In the genomic region with DNA sequence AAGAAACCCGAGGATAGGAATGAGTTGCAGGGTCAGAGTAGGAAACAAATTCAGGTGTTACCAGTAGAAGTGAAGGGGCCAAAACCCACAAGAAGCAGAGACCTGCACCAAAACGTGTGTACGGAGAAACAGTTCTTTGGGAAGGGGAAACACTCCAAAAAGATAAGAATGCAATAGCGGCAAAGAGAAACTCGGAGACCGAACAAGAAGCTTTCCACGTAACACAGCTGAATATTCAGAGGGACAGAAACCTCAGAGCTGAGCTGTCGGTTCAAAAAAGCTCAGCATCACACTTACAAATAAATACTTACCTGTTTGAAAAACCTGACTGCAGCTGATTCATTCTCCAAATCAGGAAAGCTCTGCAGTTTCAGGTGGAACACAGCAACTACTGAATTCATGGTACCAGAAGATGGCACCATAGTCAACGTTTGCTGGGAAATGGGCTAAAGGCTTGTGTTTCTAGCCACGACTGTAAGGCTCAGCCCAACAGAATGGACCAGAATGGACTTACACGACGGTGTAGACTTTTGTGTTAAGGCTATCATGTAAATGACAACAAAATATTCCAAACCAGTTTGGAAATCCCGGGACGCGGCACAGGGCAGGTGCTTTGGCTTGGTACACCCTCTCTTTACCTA, we compare ENCODE assay signal across 10 mouse cellular contexts.
DNase-seq lines count a peak whose midpoint lies in the region; ATAC-seq lines count a peak whose summit lies in the region.
"Had no signal": no experiment of that assay in that cellular context is flagged by ENCODE, and none has a peak within 500 bp of the region (broad histone marks: within the 10 kb centered on the region; RNA-seq: fewer than 3 reads in every experiment).

No protein-coding gene starts in this region.

- H3K36me3 ChIP-seq in midbrain, embryonic 11.5 days (ENCODE audit: control insufficient read depth, insufficient read depth, low read length) = no peaks in the 10 kb centered on the region
- H3K36me3 ChIP-seq in midbrain, embryonic 10.5 days = no peaks in the 10 kb centered on the region
- H3K36me3 ChIP-seq: embryonic facial prominence, embryonic 12.5 days; limb, embryonic 13.5 days had no signal

- no peak for ATAC-seq in midbrain, embryonic 11.5 days (ENCODE audit: low FRiP score)

- peaks cover 14% of the 10 kb centered on the region; the same call in 1 of the 2 replicates for H3K4me1 ChIP-seq in midbrain, embryonic 11.5 days (ENCODE audit: control insufficient read depth, insufficient read depth, low read length)
- peaks cover 31% of the 10 kb centered on the region for H3K4me1 ChIP-seq in midbrain, embryonic 10.5 days
- H3K4me1 ChIP-seq: limb, embryonic 13.5 days had no signal

- H3K27ac ChIP-seq in midbrain, embryonic 11.5 days (ENCODE audit: low read depth, low read length) = no peak overlapping the region
- H3K27ac ChIP-seq in midbrain, embryonic 10.5 days (replicated peaks) = no peak overlapping the region
- H3K27ac ChIP-seq: embryonic facial prominence, embryonic 12.5 days; limb, embryonic 13.5 days had no signal

- 55% methylated on average over 15 of the region's 15 CpGs for WGBS in midbrain, embryonic 11.5 days
- 57% methylated on average over 15 of the region's 15 CpGs for WGBS in midbrain, embryonic 10.5 days

- H3K4me2 ChIP-seq in midbrain, embryonic 11.5 days = no peak overlapping the region
- H3K4me2 ChIP-seq: embryonic facial prominence, embryonic 12.5 days; limb, embryonic 13.5 days had no signal

- H3K4me3 ChIP-seq in midbrain, embryonic 11.5 days (ENCODE audit: low read depth, low read length) = no peak overlapping the region
- H3K4me3 ChIP-seq in midbrain, embryonic 10.5 days = no peak overlapping the region
- H3K4me3 ChIP-seq: embryonic facial prominence, embryonic 12.5 days; limb, embryonic 13.5 days had no signal

- intact Hi-C loops in gastrocnemius, postnatal 36 days (cut with DNase I) = no loop called here

- no peaks in the 10 kb centered on the region for H3K9me3 ChIP-seq in midbrain, embryonic 11.5 days (ENCODE audit: control insufficient read depth, low read length)
- no peaks in the 10 kb centered on the region for H3K9me3 ChIP-seq in midbrain, embryonic 10.5 days (replicated peaks)
- H3K9me3 ChIP-seq: embryonic facial prominence, embryonic 12.5 days; limb, embryonic 13.5 days had no signal

- H3K9ac ChIP-seq in midbrain, embryonic 11.5 days (ENCODE audit: low read length) = no peak overlapping the region
- H3K9ac ChIP-seq: embryonic facial prominence, embryonic 12.5 days; limb, embryonic 13.5 days had no signal

- peak; percentile 74 for DNase-seq in cerebellum, postnatal 14 days
- no peak for DNase-seq in cerebellum, adult 9-10 months
- DNase-seq in midbrain, embryonic 11.5 days (ENCODE audit: low spot score, missing footprints) = peak; percentile 91
- DNase-seq in midbrain, embryonic 10.5 days (ENCODE audit: low spot score) = no peak
- peak; percentile 59 for DNase-seq in layer of hippocampus, adult 9-10 months (ENCODE audit: low spot score)
- DNase-seq in right cerebral cortex, postnatal 10 days (ENCODE audit: low spot score in 2 of 2) = peak; percentile 75 to 78
- no peak for DNase-seq in cerebellum, postnatal 36 days
- DNase-seq in gastrocnemius, postnatal 36 days = no peak

- H3K27me3 ChIP-seq in midbrain, embryonic 11.5 days (ENCODE audit: control insufficient read depth, insufficient read depth, low read length) = peaks cover 68% of the 10 kb centered on the region
- H3K27me3 ChIP-seq in midbrain, embryonic 10.5 days (ENCODE audit: low read depth, poor library complexity, severe bottlenecking) = peaks cover 98% of the 10 kb centered on the region

Comparison
In these comparisons a context has a peak if more than half of its experiments do, and no peak if none do; other contexts are left out.
1. DNase-seq: peak in cerebellum, postnatal 14 days (2 of 2), midbrain, embryonic 11.5 days (single experiment), layer of hippocampus, adult 9-10 months (single experiment) and right cerebral cortex, postnatal 10 days (2 of 2); none in cerebellum, adult 9-10 months (single experiment), midbrain, embryonic 10.5 days (single experiment), cerebellum, postnatal 36 days (0 of 2) and gastrocnemius, postnatal 36 days (0 of 2).